Mouse (Mus musculus) erythroblast, embryonic 14.5 days (primary cell): ENCODE results near the gene Marcks. TPM values are rescaled to one million over a fixed set of nuclear protein-coding genes. Genes with fewer than 3 reads are reported as not detected.
"Not testable (repeated sequence)": the region's sequence is repeated elsewhere in the genome, so short reads cannot be mapped to it uniquely, and the experiment has no call there.

Experiments
- H3K27me3 ChIP-seq: 2 replicates; pipeline ENCODE4 v1.6.1; 2012; ENCODE audit warnings: inconsistent platforms; ENCODE audit not compliant: control insufficient read depth
- H3K36me3 ChIP-seq: 2 replicates; pipeline ENCODE4 v1.6.1; 2012; ENCODE audit warnings: mild to moderate bottlenecking, inconsistent platforms; ENCODE audit not compliant: control insufficient read depth
- H3K4me1 ChIP-seq: 2 replicates; pipeline ENCODE4 v1.6.1; 2012; ENCODE audit warnings: inconsistent platforms; ENCODE audit not compliant: control insufficient read depth
- H3K4me3 ChIP-seq: replicated peaks from 2 replicates; pipeline ENCODE3; 2012; ENCODE audit warnings: moderate library complexity, mild to moderate bottlenecking, inconsistent platforms
- H3K9me3 ChIP-seq: 2 replicates; pipeline ENCODE4 v1.6.1; 2012; ENCODE audit warnings: low read length, inconsistent platforms, mixed read lengths; ENCODE audit not compliant: control insufficient read depth
- GATA1 ChIP-seq: IDR thresholded peaks from 2 replicates; pipeline ENCODE4 v1.6.1; 2012; ENCODE audit warnings: low read length, inconsistent platforms, mixed read lengths
- TAL1 ChIP-seq: IDR thresholded peaks from 3 replicates; pipeline ENCODE4 v1.6.1; 2012; ENCODE audit warnings: low read length, inconsistent platforms, mixed read lengths
- polyA plus RNA-seq: library from polyadenylated mRNA; stranded (reverse); fragments of >175 nt; gene quantifications from 2 replicates; pipeline ENCODE4 v1.2.3, GENCODE M21; 2012

Gene Marcks
- polyA plus RNA-seq, 1 experiment, result 0.35 TPM

DNA sequence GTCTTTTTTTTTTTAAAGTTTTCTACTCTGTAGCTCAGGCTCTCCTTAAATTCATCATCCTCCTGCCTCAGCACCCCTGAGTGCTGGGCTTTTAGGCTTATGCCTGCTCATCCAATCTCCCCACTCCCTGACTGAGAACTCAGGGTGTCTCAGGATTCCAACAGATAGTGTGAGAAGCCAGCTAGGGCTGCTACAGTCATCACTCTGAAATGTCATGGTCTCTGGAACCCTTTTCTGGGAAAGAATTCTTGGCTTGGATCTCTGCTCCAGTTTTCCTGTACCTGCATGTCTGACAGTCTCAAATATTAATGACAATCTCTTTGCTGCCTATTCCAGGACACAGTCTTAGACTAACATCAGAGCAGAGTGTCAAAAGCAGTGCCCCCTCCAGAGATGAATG lies 45.4 kb downstream of the Marcks start:
- H3K4me3 ChIP-seq, result no peak overlapping the region
- no peaks in the 10 kb centered on the region for H3K4me1 ChIP-seq
- H3K36me3 ChIP-seq, result no peaks in the 10 kb centered on the region
- H3K27me3 ChIP-seq, result no peaks in the 10 kb centered on the region
- no peaks in the 10 kb centered on the region for H3K9me3 ChIP-seq
- TF ChIP-seq TAL1, result no peak

DNA sequence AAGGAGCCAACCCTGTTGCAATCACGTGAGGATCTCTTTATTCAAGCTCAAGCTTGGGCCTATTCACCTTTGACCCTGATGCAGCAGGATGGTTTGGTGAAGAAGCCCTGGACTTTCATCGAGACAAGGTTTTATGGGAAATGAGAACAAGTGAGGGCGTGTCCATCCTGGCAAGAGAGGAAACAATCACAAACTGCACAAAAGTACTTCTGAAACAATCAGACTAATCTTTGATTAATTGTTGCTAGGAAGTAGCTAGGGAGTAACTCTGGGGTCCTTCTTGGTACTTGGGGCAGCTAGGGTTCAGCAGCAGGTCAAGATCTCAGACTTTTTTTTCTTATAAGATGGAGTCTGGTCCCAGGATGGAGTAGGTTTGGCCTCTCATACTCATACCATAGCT lies 48.3 kb downstream of the Marcks start:
- no peaks in the 10 kb centered on the region for H3K36me3 ChIP-seq
- TF ChIP-seq TAL1 (no peak), GATA1 (no peak)
- no peaks in the 10 kb centered on the region for H3K27me3 ChIP-seq

DNA sequence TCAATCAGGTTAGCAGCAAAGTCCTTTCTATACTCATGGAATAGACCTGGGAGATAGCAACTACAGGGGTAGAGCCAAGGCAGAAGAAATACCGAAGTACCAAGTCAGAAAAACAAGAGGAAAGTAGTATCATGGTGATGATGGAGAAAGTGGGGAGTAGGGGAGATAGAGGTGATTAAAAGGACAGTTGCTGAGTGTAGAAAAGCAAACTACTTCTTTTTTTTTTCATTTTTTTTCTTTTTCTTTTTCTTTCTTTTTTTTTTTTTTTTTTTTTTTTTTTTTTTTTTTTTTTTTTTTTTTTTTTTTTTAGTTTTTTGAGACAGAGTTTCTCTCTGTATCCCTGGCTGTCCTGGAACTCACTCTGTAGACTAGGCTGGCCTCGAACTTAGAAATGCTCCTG lies 54.6 kb downstream of the Marcks start:
- not testable (repeated sequence) for H3K9me3 ChIP-seq, H3K36me3 ChIP-seq, H3K4me3 ChIP-seq, H3K27me3 ChIP-seq, H3K4me1 ChIP-seq

More for the DNA sequence above, 48.3 kb downstream of the Marcks start:
- Histone ChIP-seq H3K4me3 (no peak overlapping the region), H3K9me3 (0 out of 2 replicates have a peak, but pooled peaks cover 2% of the 10 kb centered on the region), H3K4me1 (no peaks in the 10 kb centered on the region)

Other genes with a start within 250 kb of the Marcks start
- 2.1 and 2.9 TPM in 2 replicates for gene Hdac2, start 164.4 kb downstream of the Marcks start, polyA plus RNA-seq